ENCODE assay signal across 8 mouse cellular contexts in the genomic region with DNA sequence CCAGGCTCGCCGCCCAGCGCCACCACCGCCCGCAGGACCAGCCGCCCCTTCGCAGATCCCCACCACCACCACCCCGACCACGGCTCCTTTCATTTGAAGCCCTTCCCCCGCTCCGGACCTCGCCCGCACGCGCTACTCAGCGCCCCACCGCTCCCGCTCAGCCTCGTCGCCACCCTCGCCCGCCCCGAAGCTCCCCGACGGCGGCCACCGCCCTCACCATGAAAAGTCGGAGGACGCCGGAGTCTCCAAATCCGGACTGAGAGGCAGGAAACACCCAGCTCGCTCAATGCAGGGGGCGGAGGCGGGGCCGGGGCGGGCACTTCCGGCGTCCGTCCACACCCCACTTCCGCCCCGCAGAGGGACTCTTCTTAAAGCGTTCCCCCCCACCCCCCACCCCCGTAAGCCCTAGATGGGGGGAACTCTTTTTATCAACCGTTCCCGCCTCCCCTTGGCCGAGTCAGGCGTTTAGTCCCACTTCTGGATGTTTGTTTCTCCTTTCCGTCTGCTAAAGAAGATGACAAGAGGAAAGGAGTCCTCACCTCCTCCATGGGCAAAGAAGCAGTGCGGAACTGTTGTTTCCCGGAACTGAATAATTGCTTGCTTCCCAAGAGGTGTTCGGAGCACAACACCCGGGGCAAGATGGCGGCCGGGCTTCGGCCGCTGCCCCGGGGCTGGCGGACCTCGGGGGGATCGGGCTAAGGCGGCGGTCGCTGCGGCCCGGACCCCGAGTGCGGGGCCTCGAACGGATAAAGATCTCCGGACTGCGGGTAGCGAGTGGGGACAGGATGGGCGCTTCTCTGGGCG. TPM values are rescaled to one million over a fixed set of nuclear protein-coding genes. Genes with fewer than 3 reads are reported as not detected.
A peak's percentile ranks its signal among the peaks of the same experiment; 100 is the strongest.
DNase-seq lines count a peak whose midpoint lies in the region; ATAC-seq and TF ChIP-seq lines count a peak whose summit lies in the region.

Gene Kctd10 (minus strand): TSS at position 300 of the 804 bp plus-strand sequence.
Gene Ube3b (plus strand): TSS at position 399 of the 804 bp plus-strand sequence.

- peaks cover 53% of the 10 kb centered on the region for H3K79me2 ChIP-seq in MEL (ENCODE audit: control insufficient read depth, insufficient read depth, low read length, poor library complexity)

- DNase-seq in MEL (ENCODE audit: low read depth, low spot score), result peak; percentile 95
- DNase-seq in cerebellum, adult 2 months, result peak; percentile 82 to 88
- DNase-seq in forebrain, postnatal 0 days, result peak; percentile 95
- DNase-seq in heart, postnatal 4 days, result peak; percentile 88
- peak; percentile 60 to 74 for DNase-seq in layer of hippocampus, adult 8-10 months (ENCODE audit: low spot score in 2 of 2)
- peak; percentile 72 for DNase-seq in ovary, postnatal 10 days (ENCODE audit: low spot score)
- peak; percentile 78 to 83 for DNase-seq in thymus, postnatal 10 days (ENCODE audit: low spot score in 2 of 2)

- H3K9ac ChIP-seq in MEL (ENCODE audit: control insufficient read depth, low read depth, low read length, poor library complexity, severe bottlenecking), result peak within 1 kb of the TSS; percentile 98
- H3K9ac ChIP-seq in forebrain, postnatal 0 days, result peak within 1 kb of the TSS; percentile 91
- H3K9ac ChIP-seq in lung, embryonic 16.5 days (ENCODE audit: low read length), result peak within 1 kb of the TSS; percentile 85

- peak within 1 kb of the TSS; percentile 94 for H3K27ac ChIP-seq in MEL (ENCODE audit: control insufficient read depth, low read depth, low read length)
- H3K27ac ChIP-seq in cerebellum, adult 2 months (ENCODE audit: insufficient read depth, low read length), result peak within 1 kb of the TSS; percentile 93
- peak within 1 kb of the TSS; percentile 91 for H3K27ac ChIP-seq in forebrain, postnatal 0 days (ENCODE audit: low read depth, low read length)
- peak within 1 kb of the TSS; percentile 89 for H3K27ac ChIP-seq in lung, embryonic 16.5 days (ENCODE audit: low read length)

- peak within 1 kb of the TSS; percentile 92 to 98 for H3K4me3 ChIP-seq in MEL (ENCODE audit: control insufficient read depth in 1 of 2, insufficient read depth in 1 of 2, low read depth in 2 of 2, low read length in 2 of 2)
- H3K4me3 ChIP-seq in cerebellum, adult 2 months (replicated peaks; ENCODE audit: insufficient read depth, low read depth, low read length), result peak within 1 kb of the TSS; percentile 95
- H3K4me3 ChIP-seq in forebrain, postnatal 0 days (ENCODE audit: low read depth, low read length), result peak within 1 kb of the TSS; percentile 96
- H3K4me3 ChIP-seq in lung, embryonic 16.5 days (ENCODE audit: low read length), result peak within 1 kb of the TSS; percentile 62

- TF ChIP-seq POLR2A in MEL (IDR thresholded peaks at IDR 0.05; ENCODE audit: control insufficient read depth in 1 of 2, insufficient read depth in 1 of 2, low read depth in 1 of 2, low read length in 2 of 2, poor library complexity in 1 of 2), result peak; percentile 81 to 98
- TF ChIP-seq POLR2A in cerebellum, adult 2 months (IDR thresholded peaks at IDR 0.05; ENCODE audit: borderline replicate concordance, insufficient read depth, low read length), result peak; percentile 59

- no peak for TF ChIP-seq EP300 in MEL (IDR thresholded peaks at IDR 0.05; ENCODE audit: low read depth in 1 of 2, low read length in 2 of 2)

- peaks cover 9 to 27% of the 10 kb centered on the region in 2 experiments for H3K4me1 ChIP-seq in MEL (ENCODE audit: control insufficient read depth in 1 of 2, insufficient read depth in 2 of 2, low read length in 2 of 2)
- peaks cover 5% of the 10 kb centered on the region; the same call in 1 of the 2 replicates for H3K4me1 ChIP-seq in cerebellum, adult 2 months (ENCODE audit: control insufficient read depth, insufficient read depth, low read length)
- H3K4me1 ChIP-seq in forebrain, postnatal 0 days (ENCODE audit: insufficient read depth), result peaks cover 16% of the 10 kb centered on the region
- peaks cover 48% of the 10 kb centered on the region for H3K4me1 ChIP-seq in lung, embryonic 16.5 days (replicated peaks; ENCODE audit: control insufficient read depth, insufficient read depth, low read length)

- peaks cover 0 to 17% of the 10 kb centered on the region in 2 experiments; a peak in 3 of 4 replicates for H3K36me3 ChIP-seq in MEL (ENCODE audit: control insufficient read depth in 1 of 2, insufficient read depth in 2 of 2, low read length in 2 of 2)
- peaks cover 7% of the 10 kb centered on the region; the same call in 1 of the 2 replicates for H3K36me3 ChIP-seq in forebrain, postnatal 0 days (ENCODE audit: insufficient read depth)
- H3K36me3 ChIP-seq in lung, embryonic 16.5 days (ENCODE audit: control insufficient read depth, insufficient read depth, low read length), result peaks cover 14% of the 10 kb centered on the region

- H3K4me2 ChIP-seq in forebrain, postnatal 0 days (ENCODE audit: low read depth), result peak within 1 kb of the TSS; percentile 70
- peak within 1 kb of the TSS; percentile 85 for H3K4me2 ChIP-seq in lung, embryonic 16.5 days (ENCODE audit: low read depth, low read length)

- no peak for TF ChIP-seq RAD21 in MEL (IDR thresholded peaks at IDR 0.05; ENCODE audit: low read depth, low read length)

- peak; percentile 97 for ATAC-seq in forebrain, postnatal 0 days
- ATAC-seq in lung, embryonic 16.5 days (ENCODE audit: low read depth), result peak; percentile 94

- H3K27me3 ChIP-seq in MEL (ENCODE audit: control insufficient read depth in 1 of 2, insufficient read depth in 2 of 2, low read length in 2 of 2), result no peaks in the 10 kb centered on the region
- H3K27me3 ChIP-seq in cerebellum, adult 2 months (ENCODE audit: control insufficient read depth, insufficient read depth, low read length), result no peaks in the 10 kb centered on the region
- no peaks in the 10 kb centered on the region for H3K27me3 ChIP-seq in forebrain, postnatal 0 days (ENCODE audit: insufficient read depth, low read length)
- H3K27me3 ChIP-seq in lung, embryonic 16.5 days (ENCODE audit: control insufficient read depth, insufficient read depth, low read depth, low read length), result no peaks in the 10 kb centered on the region

- under 1% methylated on average over 74 of the region's 74 CpGs for WGBS in cerebellum, adult 2 months
- WGBS in forebrain, postnatal 0 days, result 2% methylated on average over 70 of the region's 74 CpGs
- under 1% methylated on average over 73 of the region's 74 CpGs for WGBS in lung, embryonic 16.5 days

- no peaks in the 10 kb centered on the region for H3K9me3 ChIP-seq in MEL (replicated peaks; ENCODE audit: insufficient read depth, low read length)
- no peaks in the 10 kb centered on the region for H3K9me3 ChIP-seq in forebrain, postnatal 0 days (ENCODE audit: low read length)
- no peaks in the 10 kb centered on the region for H3K9me3 ChIP-seq in lung, embryonic 16.5 days (ENCODE audit: control insufficient read depth, low read length)

- no peak for TF ChIP-seq CTCF in MEL (IDR thresholded peaks at IDR 0.05 in 2 of 3, conservative IDR thresholded peaks at IDR 0.05 in 1 of 3; ENCODE audit: control insufficient read depth in 1 of 3, insufficient read depth in 1 of 3, low read depth in 2 of 3, low read length in 3 of 3, poor library complexity in 1 of 3, severe bottlenecking in 1 of 3)
- TF ChIP-seq CTCF in cerebellum, adult 2 months (IDR thresholded peaks at IDR 0.05; ENCODE audit: borderline replicate concordance, insufficient read depth, low read depth, low read length), result no peak
- TF ChIP-seq CTCF in forebrain, postnatal 0 days (IDR thresholded peaks at IDR 0.05; ENCODE audit: low read depth), result no peak

TF ChIP-seq in MEL, 35 proteins besides CTCF, POLR2A, EP300 and RAD21 (continues in another document):
- TF ChIP-seq RCOR1 (IDR thresholded peaks at IDR 0.05; ENCODE audit: low read depth, low read length) (no peak), HCFC1 (IDR thresholded peaks at IDR 0.05; ENCODE audit: low read depth, low read length) (peak; percentile 85), SMC3 (IDR thresholded peaks at IDR 0.05; ENCODE audit: low read depth, low read length) (no peak), SIN3A (IDR thresholded peaks at IDR 0.05; ENCODE audit: low read length) (peak; percentile 66), ZMIZ1 (IDR thresholded peaks at IDR 0.05; ENCODE audit: low read depth, low read length) (peak; percentile 55; the same call in 1 of the 2 replicates), MXI1 (IDR thresholded peaks at IDR 0.05; ENCODE audit: low read depth, low read length) (peak; percentile 25; the same call in 1 of the 2 replicates), POLR2AphosphoS2 (IDR thresholded peaks at IDR 0.05; ENCODE audit: low read length) (peak; percentile 80; the same call in 1 of the 2 replicates), MEF2A (IDR thresholded peaks at IDR 0.05; ENCODE audit: extremely low read depth, insufficient replicate concordance, low read depth, low read length, poor library complexity, severe bottlenecking) (no peak), NRF1 (IDR thresholded peaks at IDR 0.05; ENCODE audit: insufficient read depth, low read depth, low read length, poor library complexity, severe bottlenecking) (no peak), MAZ (IDR thresholded peaks at IDR 0.05; ENCODE audit: low read depth, low read length) (peak; percentile 76; the same call in 1 of the 2 replicates), CHD2 (IDR thresholded peaks at IDR 0.05; ENCODE audit: low read length) (no peak), TCF12 (IDR thresholded peaks at IDR 0.05; ENCODE audit: low read depth, low read length) (peak; percentile 78)

RNA-seq across cellular contexts. Expression of gene Kctd10, which starts in this region (rescaled TPM):
- 41.9 and 47.8 TPM in 2 replicates for total RNA-seq in MEL (2012; rRNA removed)
- 10 to 100 TPM in 1 of 2 experiments, not detected in 1; 42.2 TPM for polyA plus RNA-seq in MEL (2012; ENCODE audit: insufficient read depth in 1 of 2, insufficient read length in 2 of 2, low read depth in 1 of 2, low replicate concordance in 2 of 2, missing spikeins in 1 of 2)
- polyA plus RNA-seq in cerebellum, adult 2 months (2012; rRNA removed), result 42.5 and 44.3 TPM in 2 replicates
- total RNA-seq in forebrain, postnatal 0 days (2014; rRNA removed), result 61.6 and 63.0 TPM in 2 replicates
- 69.7 and 74.1 TPM in 2 replicates for polyA plus RNA-seq in forebrain, postnatal 0 days (2015; fragmentation: Nextera tagmentation; extraction: Ambion mirVana)
- 10 to 100 TPM; 76.1 to 80.1 TPM for total RNA-seq in heart, postnatal 4 days (2021)
- total RNA-seq in layer of hippocampus, adult 8-10 months (2022), result 10 to 100 TPM; 51.1 to 53.5 (median 53.1) TPM
- 200 and 214 TPM in 2 replicates for polyA plus RNA-seq in lung, embryonic 16.5 days (2015; fragmentation: Nextera tagmentation; extraction: Ambion mirVana)

RNA-seq across cellular contexts. Expression of gene Ube3b, which starts in this region (rescaled TPM):
- 19.8 and 21.8 TPM in 2 replicates for total RNA-seq in MEL (2012; rRNA removed)
- 100 to 1,000 TPM in 1 of 2 experiments, 10 to 100 TPM in 1; 45.4 to 150 TPM for polyA plus RNA-seq in MEL (2012; ENCODE audit: insufficient read depth in 1 of 2, insufficient read length in 2 of 2, low read depth in 1 of 2, low replicate concordance in 2 of 2, missing spikeins in 1 of 2)
- polyA plus RNA-seq in cerebellum, adult 2 months (2012; rRNA removed), result 62.9 and 63.9 TPM in 2 replicates
- total RNA-seq in forebrain, postnatal 0 days (2014; rRNA removed), result 45.1 and 46.8 TPM in 2 replicates
- 31.0 and 35.2 TPM in 2 replicates for polyA plus RNA-seq in forebrain, postnatal 0 days (2015; fragmentation: Nextera tagmentation; extraction: Ambion mirVana)
- 10 to 100 TPM; 74.3 to 76.3 TPM for total RNA-seq in heart, postnatal 4 days (2021)
- 10 to 100 TPM; 74.5 to 85.7 (median 77.6) TPM for total RNA-seq in layer of hippocampus, adult 8-10 months (2022)
- polyA plus RNA-seq in lung, embryonic 16.5 days (2015; fragmentation: Nextera tagmentation; extraction: Ambion mirVana), result 52.5 and 54.1 TPM in 2 replicates

Comparison
In these comparisons a context has a peak if more than half of its experiments do, and no peak if none do; other contexts are left out.
1. Peak in every context shown above with its lines: DNase-seq, ATAC-seq, H3K4me3 ChIP-seq and H3K27ac ChIP-seq.